Comparison of ENCODE assay signal across 13 mouse cellular contexts in genomic region chr14:46578051-46579000, GRCm38 (mm10).
DNase-seq lines count a peak whose midpoint lies in the region; ATAC-seq and TF ChIP-seq lines count a peak whose summit lies in the region.
"Had no signal": no experiment of that assay in that cellular context is flagged by ENCODE, and none has a peak within 500 bp of the region (broad histone marks: within the 10 kb centered on the region; RNA-seq: fewer than 3 reads in every experiment).

No protein-coding gene starts in this region.

- TF ChIP-seq EP300 in liver, embryonic 14.5 days (IDR thresholded peaks at IDR 0.05; ENCODE audit: low read depth): 0 out of 2 replicates have a peak, but pooled peaks have one; percentile 12

- no peak overlapping the region for H3K9ac ChIP-seq in lung, embryonic 15.5 days
- H3K9ac ChIP-seq in liver, embryonic 14.5 days (replicated peaks): no peak overlapping the region
- H3K9ac ChIP-seq: embryonic facial prominence, embryonic 15.5 days; intestine, embryonic 15.5 days; neural tube, embryonic 13.5 days had no signal

- no peak for DNase-seq in lung, adult 2 months
- DNase-seq in R1 (ENCODE audit: low read depth, low spot score): peak; percentile 12
- DNase-seq in liver, embryonic 14.5 days (ENCODE audit: low read depth in 3 of 3, low spot score in 3 of 3): no peak
- DNase-seq in thymus, postnatal 14 days: peak; percentile 37
- DNase-seq in kidney, adult 8-10 months: no peak
- no peak for DNase-seq in retina, embryonic 14.5 days (ENCODE audit: low spot score)
- DNase-seq: heart, postnatal 4 days; right cerebral cortex, adult 18-20 months had no signal

- no peak overlapping the region; the same call in 1 of the 2 replicates for H3K4me2 ChIP-seq in lung, embryonic 15.5 days
- no peak overlapping the region for H3K4me2 ChIP-seq in liver, embryonic 14.5 days (ENCODE audit: low read depth)
- H3K4me2 ChIP-seq: embryonic facial prominence, embryonic 15.5 days; intestine, embryonic 15.5 days; neural tube, embryonic 13.5 days had no signal

- no peaks in the 10 kb centered on the region for H3K9me3 ChIP-seq in lung, embryonic 15.5 days
- no peaks in the 10 kb centered on the region for H3K9me3 ChIP-seq in liver, embryonic 14.5 days (ENCODE audit: control insufficient read depth, low read length)
- H3K9me3 ChIP-seq: embryonic facial prominence, embryonic 15.5 days; intestine, embryonic 15.5 days; neural tube, embryonic 13.5 days had no signal

- no peaks in the 10 kb centered on the region for H3K36me3 ChIP-seq in lung, embryonic 15.5 days
- no peaks in the 10 kb centered on the region for H3K36me3 ChIP-seq in liver, embryonic 14.5 days (replicated peaks; ENCODE audit: control insufficient read depth, insufficient read depth, low read depth)
- H3K36me3 ChIP-seq: embryonic facial prominence, embryonic 15.5 days; intestine, embryonic 15.5 days; neural tube, embryonic 13.5 days had no signal

- TF ChIP-seq POLR2A in lung, adult 2 months (IDR thresholded peaks at IDR 0.05; ENCODE audit: borderline replicate concordance, extremely low read depth, low read depth, low read length): no peak

- TF ChIP-seq CTCF in lung, adult 2 months (IDR thresholded peaks at IDR 0.05; ENCODE audit: insufficient read depth, low read length): no peak
- no peak for TF ChIP-seq CTCF in liver, embryonic 14.5 days (IDR thresholded peaks at IDR 0.05; ENCODE audit: low read depth)

- ATAC-seq in lung, embryonic 15.5 days (ENCODE audit: borderline replicate concordance, extremely low read depth, low FRiP score, low TSS enrichment): peak; percentile 80
- ATAC-seq in liver, embryonic 14.5 days (ENCODE audit: insufficient read depth): peak; percentile 74
- ATAC-seq: intestine, embryonic 15.5 days had no signal

- H3K27me3 ChIP-seq in lung, embryonic 15.5 days: no peaks in the 10 kb centered on the region
- H3K27me3 ChIP-seq in liver, embryonic 14.5 days (ENCODE audit: control insufficient read depth, insufficient read depth, low read length): no peaks in the 10 kb centered on the region; the same call in 1 of the 2 replicates
- H3K27me3 ChIP-seq: embryonic facial prominence, embryonic 15.5 days; intestine, embryonic 15.5 days; megakaryocyte, embryonic 14.5 days; neural tube, embryonic 13.5 days had no signal

- 43% methylated on average over 13 of the region's 13 CpGs for WGBS in lung, embryonic 15.5 days
- 55% methylated on average over 13 of the region's 13 CpGs for WGBS in lung, adult 2 months
- 32% methylated on average over 13 of the region's 13 CpGs for WGBS in liver, embryonic 14.5 days (ENCODE audit: insufficient replicate concordance)

- no peak overlapping the region for H3K4me3 ChIP-seq in lung, embryonic 15.5 days
- H3K4me3 ChIP-seq in lung, adult 2 months (replicated peaks; ENCODE audit: extremely low read depth, low read depth, low read length): no peak overlapping the region
- no peak overlapping the region for H3K4me3 ChIP-seq in liver, embryonic 14.5 days (ENCODE audit: insufficient read depth in 1 of 2, low read depth in 2 of 2, low read length in 2 of 2)
- H3K4me3 ChIP-seq: embryonic facial prominence, embryonic 15.5 days; intestine, embryonic 15.5 days; megakaryocyte, embryonic 14.5 days; neural tube, embryonic 13.5 days had no signal

- H3K4me1 ChIP-seq in lung, embryonic 15.5 days: peaks cover 12% of the 10 kb centered on the region; the same call in 1 of the 2 replicates
- H3K4me1 ChIP-seq in lung, adult 2 months (ENCODE audit: control insufficient read depth, insufficient read depth, low read length): no peaks in the 10 kb centered on the region
- H3K4me1 ChIP-seq in liver, embryonic 14.5 days (replicated peaks; ENCODE audit: control insufficient read depth in 2 of 2, insufficient read depth in 2 of 2, low read length in 1 of 2): peaks cover 17 to 32% of the 10 kb centered on the region in 2 experiments
- H3K4me1 ChIP-seq: intestine, embryonic 15.5 days; megakaryocyte, embryonic 14.5 days; neural tube, embryonic 13.5 days had no signal

- H3K27ac ChIP-seq in lung, embryonic 15.5 days: peak overlapping the region; percentile 72
- H3K27ac ChIP-seq in liver, embryonic 14.5 days: peak overlapping the region; percentile 51
- H3K27ac ChIP-seq: embryonic facial prominence, embryonic 15.5 days; intestine, embryonic 15.5 days; neural tube, embryonic 13.5 days had no signal

Comparison
In these comparisons a context has a peak if more than half of its experiments do, and no peak if none do; other contexts are left out.
1. DNase-seq: peak in R1 (single experiment) and thymus, postnatal 14 days (single experiment); none in lung, adult 2 months (single experiment), liver, embryonic 14.5 days (0 of 3), kidney, adult 8-10 months (0 of 2) and retina, embryonic 14.5 days (single experiment).